Mouse (Mus musculus): ENCODE data around the gene Dennd6a. TPM values are rescaled to one million over a fixed set of nuclear protein-coding genes. Genes with fewer than 3 reads are reported as not detected.

The Dennd6a gene
- total RNA-seq, 2 experiments from 2014 or later = 27.5 to 33.1 TPM

Small RNAs within 50 kb of the gene (microRNA-seq; reads per million reads assigned to microRNA genes)
- gene Mir7672 (ENCODE audit: borderline number of aligned reads in 2 of 2) = 0 reads per million in 2 experiments

Other genes starting within 250 kb of the Dennd6a start
- gene Slmap, start 38.9 kb upstream of the Dennd6a start, total RNA-seq (2021) = 10 to 100 TPM; 81.3 to 88.8 TPM
- 100 to 1,000 TPM; 200 to 211 TPM for gene Arf4, start 64.2 kb downstream of the Dennd6a start, total RNA-seq (2021)
- gene Pde12, start 96.0 kb downstream of the Dennd6a start, total RNA-seq (2021) = 10 to 100 TPM; 11.9 TPM
- under 1 TPM; 0.03 to 0.17 TPM for gene Dnah12, start 119.4 kb downstream of the Dennd6a start, total RNA-seq (2021)